Mouse (Mus musculus) CH12.LX (cell line): Measurements from ENCODE around the gene Itsn1.

Source experiments
- BHLHE40 ChIP-seq: IDR thresholded peaks from 2 replicates; pipeline ENCODE4 v1.6.1; 2011; ENCODE audit warnings: mild to moderate bottlenecking, low read depth, low read length, improper control_type of control experiment
- E2F4 ChIP-seq: IDR thresholded peaks from 2 replicates; pipeline ENCODE4 v1.6.1; 2011; ENCODE audit warnings: low read depth, low read length, improper control_type of control experiment; ENCODE audit not compliant: insufficient replicate concordance
- HCFC1 ChIP-seq: IDR thresholded peaks from 2 replicates; pipeline ENCODE4 v1.6.1; 2012; ENCODE audit warnings: low read depth, mild to moderate bottlenecking, inconsistent platforms, low read length, improper control_type of control experiment
- JUN ChIP-seq: IDR thresholded peaks from 2 replicates; pipeline ENCODE4 v1.6.1; 2011; ENCODE audit warnings: low read depth, mild to moderate bottlenecking, low read length, improper control_type of control experiment, moderate library complexity; ENCODE audit not compliant: insufficient read depth
- MAZ ChIP-seq: IDR thresholded peaks from 2 replicates; pipeline ENCODE4 v1.6.1; 2012; ENCODE audit warnings: low read depth, mild to moderate bottlenecking, inconsistent platforms, low read length, improper control_type of control experiment, moderate library complexity
- POLR2AphosphoS2 ChIP-seq: IDR thresholded peaks from 2 replicates; pipeline ENCODE4 v1.6.1; 2011; ENCODE audit warnings: low read depth, low read length, improper control_type of control experiment
- RAD21 ChIP-seq: IDR thresholded peaks from 2 replicates; pipeline ENCODE4 v1.6.1; 2011; ENCODE audit warnings: low read depth, mild to moderate bottlenecking, low read length, improper control_type of control experiment, moderate library complexity

GRCm38 (mm10) chr16:91764414-91764813 is 35.3 kb downstream of the Itsn1 start:
- no peak for TF ChIP-seq JUN
- TF ChIP-seq BHLHE40 = no peak
- no peak for TF ChIP-seq E2F4
- no peak for TF ChIP-seq HCFC1
- TF ChIP-seq POLR2AphosphoS2 = no peak
- no peak for TF ChIP-seq MAZ
- TF ChIP-seq RAD21 = no peak
